Mouse (Mus musculus) stomach, embryonic 16.5 days (tissue): Measurements from ENCODE around the gene Castor1. TPM values are rescaled to one million over a fixed set of nuclear protein-coding genes. Genes with fewer than 3 reads are reported as not detected.
A peak's percentile ranks its signal among the peaks of the same experiment; 100 is the strongest.

Experiments used
- ATAC-seq: fragments of 200-750 bp; cut with Nextera tagmentation; 2 replicates; pipeline ENCODE4 v1.8.0; 2017; ENCODE audit warnings: moderate number of reproducible peaks, moderate TSS enrichment; ENCODE audit not compliant: insufficient read depth, low FRiP score
- H3K27ac ChIP-seq: fragments of 300-500 bp; sonication (generic); 2 replicates; pipeline ENCODE4 v1.5.1; 2014; ENCODE audit warnings: low read length
- H3K27me3 ChIP-seq: fragments of 300-500 bp; sonication (generic); 2 replicates; pipeline ENCODE4 v1.6.1; 2014; ENCODE audit warnings: low read length, control low read depth, mixed read lengths; ENCODE audit not compliant: control insufficient read depth, insufficient read depth
- H3K36me3 ChIP-seq: fragments of 300-500 bp; sonication (generic); 2 replicates; pipeline ENCODE4 v1.6.1; 2014; ENCODE audit warnings: low read length; ENCODE audit not compliant: control insufficient read depth, insufficient read depth
- H3K4me1 ChIP-seq: fragments of 300-500 bp; sonication (generic); 2 replicates; pipeline ENCODE4 v1.6.1; 2014; ENCODE audit warnings: low read length, control low read depth, mixed read lengths; ENCODE audit not compliant: control insufficient read depth, insufficient read depth
- H3K4me2 ChIP-seq: fragments of 300-500 bp; sonication (generic); 2 replicates; pipeline ENCODE4 v1.6.1; 2014; ENCODE audit warnings: low read depth, low read length, mixed read lengths
- H3K4me3 ChIP-seq: fragments of 300-500 bp; sonication (generic); replicated peaks from 2 replicates; pipeline ENCODE4 v1.5.1; 2014; ENCODE audit warnings: mild to moderate bottlenecking, low read length
- H3K9ac ChIP-seq: fragments of 300-500 bp; sonication (generic); 2 replicates; pipeline ENCODE4 v1.6.1; 2014; ENCODE audit warnings: low read length
- H3K9me3 ChIP-seq: fragments of 300-500 bp; sonication (generic); replicated peaks from 2 replicates; pipeline ENCODE4 v1.6.1; 2016; ENCODE audit warnings: low read length, control low read depth; ENCODE audit not compliant: control insufficient read depth
- WGBS: fragments of 180-500 bp; shearing (Covaris S2); extraction: QIAGEN DNeasy Blood & Tissue Kit; methylation state at CpG from one replicate; pipeline ENCODE4 v1.1.7; 2014; 5-methylcytosine and 5-hydroxymethylcytosine counted together
- polyA plus RNA-seq: library from polyadenylated mRNA; unstranded; fragments of >200 nt; fragmentation: Nextera tagmentation; extraction: Ambion mirVana; gene quantifications from 2 replicates; pipeline ENCODE4 v1.2.1, GENCODE M21; 2015

Castor1 gene
- polyA plus RNA-seq, 1 experiment from 2014 or later = 6.0 TPM

DNA sequence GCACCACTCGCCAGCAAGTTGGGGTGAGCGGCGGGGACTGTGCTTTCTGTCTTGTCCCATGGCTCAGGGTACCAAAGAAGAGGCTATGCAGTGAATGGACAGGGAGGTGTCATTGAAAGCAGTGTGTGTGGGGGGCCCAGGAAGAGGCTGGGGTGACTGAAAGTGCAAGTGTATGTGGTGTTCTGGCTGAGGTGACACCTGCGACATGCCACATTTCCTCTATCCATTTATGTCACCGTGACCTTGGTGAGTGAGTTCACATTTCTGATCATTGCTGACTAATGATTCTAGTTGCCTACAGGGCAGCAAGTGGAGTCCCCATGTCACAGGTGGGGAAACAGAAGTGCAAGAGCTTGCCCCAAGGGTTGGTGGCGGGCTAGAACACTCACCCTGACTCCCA lies 50.5 kb downstream of the Castor1 start:
- Histone ChIP-seq H3K4me3 (no peak overlapping the region), H3K4me1 (peaks cover 34% of the 10 kb centered on the region), H3K27me3 (peaks cover 5% of the 10 kb centered on the region; the same call in 1 of the 2 replicates), H3K27ac (no peak overlapping the region), H3K4me2 (no peak overlapping the region), H3K9me3 (no peaks in the 10 kb centered on the region), H3K36me3 (no peaks in the 10 kb centered on the region), H3K9ac (no peak overlapping the region)
- WGBS = 89% methylated on average over 6 of the region's 6 CpGs
- ATAC-seq = no peak

DNA sequence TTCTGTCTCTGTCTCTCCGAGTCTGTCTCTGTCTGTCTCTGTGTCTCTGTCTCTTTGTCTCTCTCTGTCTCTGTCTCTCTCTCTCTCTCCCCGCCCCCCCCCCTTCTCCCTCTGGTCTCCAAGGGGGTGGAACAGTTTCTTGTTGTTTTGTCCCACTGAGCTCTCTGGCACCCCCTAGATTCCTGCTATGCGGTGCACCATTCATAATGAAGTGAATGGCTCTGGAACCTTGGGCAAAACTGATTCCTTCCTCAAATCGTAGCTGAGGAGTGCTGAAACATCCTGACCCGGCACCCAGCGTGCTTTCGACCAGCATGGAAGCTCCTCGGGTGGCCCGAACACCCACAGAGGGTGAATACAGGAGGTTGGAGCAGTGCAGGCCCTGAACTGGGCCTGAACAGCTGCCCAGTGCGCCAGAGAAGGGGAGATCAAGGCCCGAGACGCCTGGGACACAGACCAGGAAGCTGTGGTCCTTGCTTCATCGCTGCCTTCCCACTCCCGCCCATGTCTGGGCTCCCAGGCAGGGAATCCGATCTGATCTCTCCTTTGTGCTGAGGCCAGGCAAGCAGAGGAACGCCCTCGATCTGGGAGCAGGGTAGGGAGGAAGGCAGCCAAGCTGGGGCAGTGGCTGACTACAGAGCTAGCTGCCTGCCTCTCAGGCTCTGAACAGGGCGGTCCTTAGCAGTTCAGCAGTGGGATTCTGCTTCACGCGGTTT lies 52.9 kb downstream of the Castor1 start:
- H3K27me3 ChIP-seq = peaks cover under 1% of the 10 kb centered on the region; the same call in 1 of the 2 replicates
- no peaks in the 10 kb centered on the region for H3K36me3 ChIP-seq
- peaks cover 15% of the 10 kb centered on the region for H3K4me1 ChIP-seq
- H3K27ac ChIP-seq = peak overlapping the region; percentile 84
- H3K9ac ChIP-seq = peak overlapping the region; percentile 62
- 33% methylated on average over 19 of the region's 20 CpGs for WGBS
- peak; percentile 63; the same call in 1 of the 2 replicates for ATAC-seq
- no peak overlapping the region for H3K4me2 ChIP-seq
- no peaks in the 10 kb centered on the region for H3K9me3 ChIP-seq
- H3K4me3 ChIP-seq = no peak overlapping the region

DNA sequence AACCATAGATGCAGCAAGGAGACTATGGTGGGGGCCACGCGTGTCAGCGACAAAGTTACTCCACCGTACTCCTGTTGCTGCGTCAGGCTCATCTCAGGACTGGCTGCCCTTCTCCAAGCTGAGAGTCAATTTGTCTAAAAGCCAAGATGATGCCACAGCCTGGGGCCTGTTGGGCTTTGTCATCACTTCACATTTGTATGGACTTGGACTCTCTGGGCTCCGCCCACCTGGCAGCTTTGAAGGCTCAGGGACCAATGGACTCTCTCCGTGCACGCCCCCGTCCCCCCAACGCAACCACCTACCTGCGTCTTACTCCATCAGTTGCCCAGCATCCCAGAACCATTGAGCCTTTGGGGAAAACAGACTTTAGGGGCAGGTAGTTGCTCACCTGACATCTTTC lies 53.5 kb downstream of the Castor1 start:
- peak overlapping the region; percentile 84; the same call in 1 of the 2 replicates for H3K27ac ChIP-seq
- WGBS = 76% methylated on average over 11 of the region's 11 CpGs

More for the DNA sequence above, 53.5 kb downstream of the Castor1 start:
- no peak overlapping the region for H3K4me2 ChIP-seq
- no peaks in the 10 kb centered on the region for H3K27me3 ChIP-seq
- peaks cover 11% of the 10 kb centered on the region for H3K4me1 ChIP-seq
- ATAC-seq = no peak
- no peaks in the 10 kb centered on the region for H3K9me3 ChIP-seq
- peak overlapping the region; percentile 62 for H3K9ac ChIP-seq
- no peaks in the 10 kb centered on the region for H3K36me3 ChIP-seq
- H3K4me3 ChIP-seq = no peak overlapping the region

Other genes starting within 250 kb of the Castor1 start
- gene 4930556J24Rik, start 241.4 kb upstream of the Castor1 start, polyA plus RNA-seq = 0.12 and 0.20 TPM in 2 replicates
- gene Gal3st1, start 234.6 kb upstream of the Castor1 start, polyA plus RNA-seq = 18.1 and 20.7 TPM in 2 replicates
- gene Sec14l4, start 186.8 kb upstream of the Castor1 start, polyA plus RNA-seq = 1.1 and 1.4 TPM in 2 replicates
- gene Sec14l3, start 153.4 kb upstream of the Castor1 start, polyA plus RNA-seq = 0.15 and 0.49 TPM in 2 replicates
- gene Mtfp1, start 122.8 kb upstream of the Castor1 start, polyA plus RNA-seq = 17.7 and 19.6 TPM in 2 replicates
- gene Sec14l2, start 94.8 kb upstream of the Castor1 start, polyA plus RNA-seq = 1.8 and 1.9 TPM in 2 replicates
- gene Rnf215, start 83.0 kb upstream of the Castor1 start, polyA plus RNA-seq = 21.7 and 25.6 TPM in 2 replicates
- 5.7 and 5.8 TPM in 2 replicates for gene Ccdc157, start 57.9 kb upstream of the Castor1 start, polyA plus RNA-seq
- 40.5 and 41.4 TPM in 2 replicates for gene Sf3a1, start 57.9 kb upstream of the Castor1 start, polyA plus RNA-seq
- 36.5 and 36.9 TPM in 2 replicates for gene Tbc1d10a, start 31.4 kb upstream of the Castor1 start, polyA plus RNA-seq
- gene Osm, start 18.2 kb downstream of the Castor1 start, polyA plus RNA-seq = 0.14 and 0.32 TPM in 2 replicates
- 1.0 and 1.1 TPM in 2 replicates for gene Lif, start 39.3 kb downstream of the Castor1 start, polyA plus RNA-seq
- gene Hormad2, start 222.9 kb downstream of the Castor1 start, polyA plus RNA-seq = 0.17 and 0.30 TPM in 2 replicates